Mouse (Mus musculus) liver, embryonic 14 days (tissue): Measurements from ENCODE around the gene Dlec1. TPM values are rescaled to one million over a fixed set of nuclear protein-coding genes. Genes with fewer than 3 reads are reported as not detected.

Experiments
- polyA plus RNA-seq: library from polyadenylated mRNA; depleted of rRNA; stranded (reverse); fragments of >200 nt; gene quantifications from 2 replicates; pipeline ENCODE4 v1.2.3, GENCODE M21; 2012; rRNA removed

The Dlec1 gene
- polyA plus RNA-seq = 0.03 and 0.10 TPM in 2 replicates

DNA sequence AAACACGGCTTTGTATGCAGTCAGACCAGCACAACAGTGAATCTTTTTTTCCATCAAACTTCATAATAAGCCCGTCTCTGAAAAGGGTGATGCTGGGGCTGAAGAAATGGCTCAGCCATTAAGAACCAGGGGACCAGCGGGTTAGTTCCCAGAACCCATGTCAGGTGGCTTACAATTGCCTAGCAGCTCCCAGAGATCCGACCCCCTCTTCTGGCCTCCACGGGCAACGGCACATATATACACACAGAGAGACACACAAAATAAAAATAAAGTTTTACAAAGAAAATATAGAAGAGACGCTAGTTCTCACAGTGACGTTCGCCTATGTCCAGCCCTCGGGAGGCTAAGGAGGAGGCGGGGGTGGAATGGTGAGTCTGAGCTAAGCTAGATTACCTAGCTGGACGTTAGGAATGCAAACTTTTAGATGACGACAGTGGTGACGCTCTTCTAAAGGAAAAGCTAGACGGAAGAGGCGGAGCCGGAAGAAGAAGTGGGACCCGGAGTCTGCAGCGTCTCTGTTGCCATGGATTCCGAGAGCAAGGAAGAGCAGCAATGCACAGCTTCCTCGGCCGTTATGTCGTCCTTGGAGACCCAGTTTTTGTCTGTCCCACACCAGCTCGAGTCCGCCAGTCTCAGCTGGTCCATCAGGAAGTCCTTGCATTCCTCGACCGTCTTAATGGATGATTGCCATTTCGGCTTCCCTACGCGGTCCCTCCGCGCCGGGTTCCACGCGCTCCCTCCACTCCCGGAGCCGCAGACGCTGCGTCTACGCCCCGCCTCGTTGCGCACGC lies at the start of gene Dlec1:
Gene Dlec1, plus strand, starts transcription at position 487 of the 791 bp plus-strand sequence.

DNA sequence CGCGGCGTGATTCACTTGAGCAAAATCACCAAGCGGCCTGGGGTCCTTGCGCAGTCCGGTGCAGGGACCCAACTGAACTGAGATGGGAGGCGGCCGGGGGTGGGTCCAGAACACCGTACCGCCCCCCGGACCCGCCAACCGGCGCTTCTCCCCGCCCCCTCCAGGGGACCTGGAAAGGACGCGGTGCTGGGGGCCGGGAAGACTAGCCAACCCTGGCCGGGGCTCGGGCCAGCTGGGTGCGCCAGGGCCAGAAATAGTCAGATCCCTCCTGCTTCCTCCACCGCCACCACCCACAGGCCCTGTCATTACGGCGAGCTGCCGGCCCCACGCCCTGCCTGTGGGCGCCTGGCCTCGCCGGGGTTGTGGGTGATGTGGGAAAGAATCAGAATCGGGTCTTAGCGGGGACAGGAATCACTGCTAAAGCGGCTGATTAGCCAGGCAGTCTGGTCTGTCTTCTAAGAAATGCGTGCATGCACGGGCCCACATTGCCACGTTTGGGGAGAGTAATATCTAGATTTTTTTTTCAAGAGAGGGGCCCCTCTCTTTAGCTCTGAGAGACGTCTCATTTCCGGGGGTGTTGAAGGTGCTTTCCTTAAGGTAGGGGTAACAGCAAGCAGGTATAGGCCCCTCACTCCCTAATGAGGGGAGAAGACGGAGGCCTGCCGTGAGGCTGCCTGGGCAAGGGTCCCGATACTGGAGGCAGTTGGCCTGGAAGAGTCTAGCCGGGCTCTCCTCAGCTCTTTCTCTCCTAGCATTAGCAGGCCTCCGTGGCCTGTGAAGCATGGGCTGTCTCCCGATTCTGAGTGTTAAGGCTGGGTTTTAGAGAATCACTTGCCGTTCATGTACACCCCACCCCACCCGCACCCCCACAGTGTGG lies 8.6 kb upstream of the Dlec1 start, which contains the start of gene Plcd1:
Gene Plcd1, minus strand, starts transcription at position 84 of the 877 bp plus-strand sequence.

GRCm38 (mm10) chr9:119156278-119157201 lies 54.3 kb downstream of the Dlec1 start, which contains the start of gene Acaa1b:
Gene Acaa1b, minus strand, starts transcription at chr9:119157093.

GRCm38 (mm10) chr9:119158861-119159260 lies 56.6 kb downstream of the Dlec1 start, which contains the start of gene Gm47289:
Gene Gm47289, plus strand, starts transcription at chr9:119159161.

Other genes with a start within 250 kb of the Dlec1 start
- gene Ctdspl, start 176.0 kb upstream of the Dlec1 start, polyA plus RNA-seq = 3.3 and 3.8 TPM in 2 replicates
- 8.9 and 9.4 TPM in 2 replicates for gene Vill, start 49.7 kb upstream of the Dlec1 start, polyA plus RNA-seq
- 0.82 and 1.3 TPM in 2 replicates for gene Plcd1, start 9.0 kb upstream of the Dlec1 start, polyA plus RNA-seq
- 3.5 and 3.7 TPM in 2 replicates for gene Acaa1b, start 54.6 kb downstream of the Dlec1 start, polyA plus RNA-seq
- not detected in 2 replicates for gene Gm47289, start 56.7 kb downstream of the Dlec1 start, polyA plus RNA-seq
- not detected in 2 replicates for gene Slc22a13, start 106.6 kb downstream of the Dlec1 start, polyA plus RNA-seq
- gene Oxsr1, start 219.9 kb downstream of the Dlec1 start, polyA plus RNA-seq = 11.9 and 13.1 TPM in 2 replicates
- gene Acaa1a, start 237.2 kb downstream of the Dlec1 start, polyA plus RNA-seq = 24.5 and 27.9 TPM in 2 replicates
- gene Myd88, start 238.9 kb downstream of the Dlec1 start, polyA plus RNA-seq = 6.3 and 7.3 TPM in 2 replicates